ENCODE assay signal across 19 mouse cellular contexts in genomic region chr8:83942446-83942845, GRCm38 (mm10). TPM values are rescaled to one million over a fixed set of nuclear protein-coding genes. Genes with fewer than 3 reads are reported as not detected.
"Had no signal": no experiment of that assay in that cellular context is flagged by ENCODE, and none has a peak within 500 bp of the region (broad histone marks: within the 10 kb centered on the region; RNA-seq: fewer than 3 reads in every experiment).

No protein-coding gene starts in this region.

- H3K4me1 ChIP-seq: midbrain, embryonic 10.5 days; midbrain, embryonic 12.5 days; neural tube, embryonic 13.5 days; neural tube, embryonic 15.5 days had no signal

- H3K9me3 ChIP-seq: midbrain, embryonic 10.5 days; midbrain, embryonic 12.5 days; neural tube, embryonic 13.5 days; neural tube, embryonic 15.5 days had no signal

- H3K27me3 ChIP-seq: midbrain, embryonic 12.5 days; neural tube, embryonic 13.5 days; neural tube, embryonic 15.5 days had no signal

- H3K27ac ChIP-seq: liver, embryonic 14.5 days; midbrain, embryonic 10.5 days; midbrain, embryonic 12.5 days; neural tube, embryonic 13.5 days; neural tube, embryonic 15.5 days had no signal

- H3K9ac ChIP-seq: liver, embryonic 14.5 days; midbrain, embryonic 12.5 days; neural tube, embryonic 13.5 days; neural tube, embryonic 15.5 days had no signal

- ATAC-seq: midbrain, embryonic 16.5 days had no signal

- DNase-seq: lung, adult 18-20 months; lung, postnatal 10 days; lung, postnatal 4 days; midbrain, embryonic 14.5 days; retina, postnatal 1 day; right cerebral cortex, adult 18-20 months; right cerebral cortex, postnatal 25 days; spleen, adult 18-20 months; thymus, adult 2 months; thymus, postnatal 25 days; thymus, postnatal 4 days had no signal

- H3K4me2 ChIP-seq: midbrain, embryonic 12.5 days; neural tube, embryonic 13.5 days; neural tube, embryonic 15.5 days had no signal

- H3K4me3 ChIP-seq: midbrain, embryonic 10.5 days; midbrain, embryonic 12.5 days; myocyte; neural tube, embryonic 13.5 days; neural tube, embryonic 15.5 days had no signal

RNA-seq across cellular contexts. Expression of gene Gm10644, which starts 12.6 kb away (rescaled TPM):
- total RNA-seq: megakaryocyte-erythroid progenitor cell, adult 5-6 weeks had no signal
